Mouse (Mus musculus) cerebellum, adult 9-11 months (tissue): Measurements from ENCODE around the gene Sh3bp5l.

ENCODE experiments used
- DNase-seq: peaks from one replicate; pipeline ENCODE4 v3.0.0; 2022

Sh3bp5l gene

GRCm38 (mm10) chr11:58378763-58379278 is 48.3 kb downstream of the Sh3bp5l start, which contains the start of gene Lypd8:
Gene Lypd8, plus strand, starts transcription at chr11:58379043.
- DNase-seq: no peak

- no peak for DNase-seq
Measured at GRCm38 (mm10) chr11:58379516-58379915, 49.0 kb downstream of the Sh3bp5l start.

GRCm38 (mm10) chr11:58382471-58382870 is 51.9 kb downstream of the Sh3bp5l start:
- no peak for DNase-seq
